Mouse (Mus musculus) neural tube, embryonic 12.5 days (tissue): ENCODE measurements around the gene Tpm1. TPM values are rescaled to one million over a fixed set of nuclear protein-coding genes. Genes with fewer than 3 reads are reported as not detected.

Source experiments
- ATAC-seq: fragments of 200-750 bp; cut with Nextera tagmentation; 2 replicates; pipeline ENCODE4 v1.8.0; 2017; ENCODE audit warnings: low read depth, mild to moderate bottlenecking, moderate TSS enrichment, moderate library complexity; ENCODE audit not compliant: low FRiP score
- H3K27ac ChIP-seq: fragments of 300-500 bp; sonication (generic); 2 replicates; pipeline ENCODE4 v1.5.1; 2016
- H3K27me3 ChIP-seq: fragments of 300-500 bp; sonication (generic); replicated peaks from 2 replicates; pipeline ENCODE4 v1.6.1; 2016; ENCODE audit warnings: mild to moderate bottlenecking
- H3K36me3 ChIP-seq: fragments of 300-500 bp; sonication (generic); 2 replicates; pipeline ENCODE4 v1.6.1; 2016; ENCODE audit warnings: mild to moderate bottlenecking
- H3K4me1 ChIP-seq: fragments of 300-500 bp; sonication (generic); 2 replicates; pipeline ENCODE4 v1.6.1; 2016
- H3K4me2 ChIP-seq: fragments of 300-500 bp; sonication (generic); replicated peaks from 2 replicates; pipeline ENCODE4 v1.6.1; 2016; ENCODE audit warnings: mild to moderate bottlenecking
- H3K4me3 ChIP-seq: fragments of 300-500 bp; sonication (generic); 2 replicates; pipeline ENCODE4 v1.5.1; 2016
- H3K9ac ChIP-seq: fragments of 300-500 bp; sonication (generic); 2 replicates; pipeline ENCODE4 v1.6.1; 2016; ENCODE audit warnings: mild to moderate bottlenecking
- H3K9me3 ChIP-seq: fragments of 300-500 bp; sonication (generic); 2 replicates; pipeline ENCODE4 v1.6.1; 2016; ENCODE audit warnings: mild to moderate bottlenecking
- WGBS: fragments of 180-500 bp; shearing (Covaris S2); methylation state at CpG from one replicate; pipeline ENCODE4 v1.1.7; 2016; 5-methylcytosine and 5-hydroxymethylcytosine counted together
- polyA plus RNA-seq: library from polyadenylated mRNA; unstranded; fragments of >200 nt; fragmentation: Nextera tagmentation; extraction: Ambion mirVana; gene quantifications from 2 replicates; pipeline ENCODE4 v1.2.1, GENCODE M21; 2016

Gene Tpm1
- 300 and 315 TPM in 2 replicates for polyA plus RNA-seq

- peak within 1 kb of the TSS; percentile 68 for H3K9ac ChIP-seq
- no peaks in the 10 kb centered on the region for H3K36me3 ChIP-seq
- WGBS = under 1% methylated on average over 51 of the region's 51 CpGs
- peak within 1 kb of the TSS; percentile 46 for H3K4me3 ChIP-seq
- peaks cover 30% of the 10 kb centered on the region for H3K4me1 ChIP-seq
- ATAC-seq = peak; percentile 51
- peaks cover 33% of the 10 kb centered on the region for H3K27me3 ChIP-seq
- peak within 1 kb of the TSS; percentile 88 for H3K4me2 ChIP-seq
- H3K9me3 ChIP-seq = no peaks in the 10 kb centered on the region
- no peak within 1 kb of the TSS for H3K27ac ChIP-seq
Measured at GRCm38 (mm10) chr9:67049086-67049824, at the start of gene Tpm1. Gene Tpm1 (minus strand): TSS chr9:67049406.

- no peak overlapping the region for H3K9ac ChIP-seq
- WGBS = 96% methylated on average over 2 of the region's 2 CpGs
- H3K4me1 ChIP-seq = no peaks in the 10 kb centered on the region
- H3K27ac ChIP-seq = no peak overlapping the region
- no peaks in the 10 kb centered on the region for H3K36me3 ChIP-seq
- H3K4me3 ChIP-seq = no peak overlapping the region
- no peak for ATAC-seq
- no peaks in the 10 kb centered on the region for H3K9me3 ChIP-seq
- no peak overlapping the region for H3K4me2 ChIP-seq
- H3K27me3 ChIP-seq = no peaks in the 10 kb centered on the region
Measured at GRCm38 (mm10) chr9:67094371-67094770, 45.2 kb upstream of the Tpm1 start.

- ATAC-seq = no peak
- Histone ChIP-seq H3K4me3 (no peak overlapping the region), H3K4me2 (no peak overlapping the region), H3K36me3 (no peaks in the 10 kb centered on the region), H3K9ac (no peak overlapping the region), H3K27me3 (no peaks in the 10 kb centered on the region), H3K27ac (no peak overlapping the region), H3K4me1 (no peaks in the 10 kb centered on the region), H3K9me3 (no peaks in the 10 kb centered on the region)
- WGBS = 82% methylated on average over 4 of the region's 4 CpGs
Measured at GRCm38 (mm10) chr9:67092210-67092609, 43.0 kb upstream of the Tpm1 start.

- Histone ChIP-seq H3K4me3 (no peak overlapping the region), H3K36me3 (no peaks in the 10 kb centered on the region), H3K9me3 (no peaks in the 10 kb centered on the region), H3K27ac (no peak overlapping the region), H3K4me2 (no peak overlapping the region), H3K4me1 (no peaks in the 10 kb centered on the region), H3K27me3 (no peaks in the 10 kb centered on the region), H3K9ac (no peak overlapping the region)
- 67% methylated on average over 7 of the region's 7 CpGs for WGBS
- ATAC-seq = no peak
Measured at GRCm38 (mm10) chr9:67091598-67091997, 42.4 kb upstream of the Tpm1 start.

- WGBS = 97% methylated on average over 11 of the region's 11 CpGs
- Histone ChIP-seq H3K27me3 (no peaks in the 10 kb centered on the region), H3K9ac (no peak overlapping the region), H3K27ac (no peak overlapping the region), H3K4me2 (no peak overlapping the region), H3K36me3 (no peaks in the 10 kb centered on the region), H3K9me3 (no peaks in the 10 kb centered on the region), H3K4me1 (no peaks in the 10 kb centered on the region), H3K4me3 (no peak overlapping the region)
- no peak for ATAC-seq
Measured at GRCm38 (mm10) chr9:67091151-67091550, 41.9 kb upstream of the Tpm1 start.

- H3K4me1 ChIP-seq = no peaks in the 10 kb centered on the region
- H3K9ac ChIP-seq = no peak overlapping the region
- H3K9me3 ChIP-seq = no peaks in the 10 kb centered on the region
- H3K27ac ChIP-seq = no peak overlapping the region
- no peak for ATAC-seq
- WGBS = 97% methylated on average over 1 of the region's 1 CpGs
- no peaks in the 10 kb centered on the region for H3K36me3 ChIP-seq
- H3K4me2 ChIP-seq = no peak overlapping the region
- no peaks in the 10 kb centered on the region for H3K27me3 ChIP-seq
- no peak overlapping the region for H3K4me3 ChIP-seq
Measured at GRCm38 (mm10) chr9:67090633-67091045, 41.4 kb upstream of the Tpm1 start.

- WGBS = 83% methylated on average over 5 of the region's 5 CpGs
- Histone ChIP-seq H3K9ac (no peak overlapping the region), H3K4me3 (no peak overlapping the region), H3K4me2 (no peak overlapping the region), H3K27ac (no peak overlapping the region), H3K27me3 (no peaks in the 10 kb centered on the region), H3K9me3 (no peaks in the 10 kb centered on the region), H3K4me1 (no peaks in the 10 kb centered on the region), H3K36me3 (no peaks in the 10 kb centered on the region)
- ATAC-seq = no peak
Measured at GRCm38 (mm10) chr9:67089167-67089566, 40.0 kb upstream of the Tpm1 start.

GRCm38 (mm10) chr9:67083801-67084200 is 34.6 kb upstream of the Tpm1 start:
- no peak for ATAC-seq
- Histone ChIP-seq H3K4me2 (no peak overlapping the region), H3K9ac (no peak overlapping the region), H3K27ac (no peak overlapping the region), H3K27me3 (no peaks in the 10 kb centered on the region), H3K9me3 (no peaks in the 10 kb centered on the region), H3K4me3 (no peak overlapping the region), H3K4me1 (no peaks in the 10 kb centered on the region), H3K36me3 (no peaks in the 10 kb centered on the region)
- 39% methylated on average over 4 of the region's 4 CpGs for WGBS

GRCm38 (mm10) chr9:67081688-67082087 is 32.5 kb upstream of the Tpm1 start:
- Histone ChIP-seq H3K4me2 (no peak overlapping the region), H3K9me3 (no peaks in the 10 kb centered on the region), H3K36me3 (no peaks in the 10 kb centered on the region), H3K27me3 (no peaks in the 10 kb centered on the region), H3K27ac (no peak overlapping the region), H3K9ac (no peak overlapping the region), H3K4me1 (no peaks in the 10 kb centered on the region), H3K4me3 (no peak overlapping the region)
- no peak for ATAC-seq
- 73% methylated on average over 5 of the region's 5 CpGs for WGBS

GRCm38 (mm10) chr9:67077658-67078319 is 28.6 kb upstream of the Tpm1 start:
- H3K4me1 ChIP-seq = no peaks in the 10 kb centered on the region
- H3K9ac ChIP-seq = no peak overlapping the region
- no peaks in the 10 kb centered on the region for H3K9me3 ChIP-seq
- H3K4me3 ChIP-seq = no peak overlapping the region
- H3K36me3 ChIP-seq = no peaks in the 10 kb centered on the region
- H3K4me2 ChIP-seq = no peak overlapping the region
- 47% methylated on average over 8 of the region's 8 CpGs for WGBS
- no peak for ATAC-seq
- no peak overlapping the region for H3K27ac ChIP-seq
- H3K27me3 ChIP-seq = no peaks in the 10 kb centered on the region

- no peak overlapping the region for H3K4me3 ChIP-seq
- no peaks in the 10 kb centered on the region for H3K4me1 ChIP-seq
- no peak overlapping the region for H3K9ac ChIP-seq
- H3K4me2 ChIP-seq = no peak overlapping the region
- ATAC-seq = no peak
- no peaks in the 10 kb centered on the region for H3K9me3 ChIP-seq
- no peaks in the 10 kb centered on the region for H3K27me3 ChIP-seq
- 78% methylated on average over 7 of the region's 7 CpGs for WGBS
- no peak overlapping the region for H3K27ac ChIP-seq
- H3K36me3 ChIP-seq = no peaks in the 10 kb centered on the region
Measured at GRCm38 (mm10) chr9:67077266-67077657, 28.1 kb upstream of the Tpm1 start.

GRCm38 (mm10) chr9:67072182-67072581 is 23.0 kb upstream of the Tpm1 start:
- ATAC-seq = no peak
- Histone ChIP-seq H3K9ac (no peak overlapping the region), H3K27me3 (no peaks in the 10 kb centered on the region), H3K36me3 (no peaks in the 10 kb centered on the region), H3K9me3 (no peaks in the 10 kb centered on the region), H3K27ac (no peak overlapping the region), H3K4me1 (no peaks in the 10 kb centered on the region; the same call in 1 of the 2 replicates), H3K4me3 (no peak overlapping the region), H3K4me2 (no peak overlapping the region)
- WGBS = 57% methylated on average over 2 of the region's 2 CpGs

- ATAC-seq = no peak
- Histone ChIP-seq H3K4me2 (no peak overlapping the region), H3K9me3 (no peaks in the 10 kb centered on the region), H3K4me1 (no peaks in the 10 kb centered on the region; the same call in 1 of the 2 replicates), H3K4me3 (no peak overlapping the region), H3K27me3 (no peaks in the 10 kb centered on the region), H3K36me3 (no peaks in the 10 kb centered on the region), H3K9ac (no peak overlapping the region), H3K27ac (no peak overlapping the region)
- 53% methylated on average over 7 of the region's 7 CpGs for WGBS
Measured at GRCm38 (mm10) chr9:67071596-67071995, 22.4 kb upstream of the Tpm1 start.
